Mouse (Mus musculus) spleen, adult 18-20 months (tissue): Measurements from ENCODE around the gene Dnajc11.

Experiments used
- DNase-seq, 2 experiments: peaks; one replicate each; pipeline ENCODE4 v3.0.0; 2022; ENCODE audit warnings: mixed read lengths in 2 of 2

The Dnajc11 gene

GRCm38 (mm10) chr4:151934215-151934572, 703 bp downstream of the Dnajc11 start:
- no peak for DNase-seq

- no peak for DNase-seq
Measured at GRCm38 (mm10) chr4:151937441-151937840, 4.0 kb downstream of the Dnajc11 start.

GRCm38 (mm10) chr4:151938089-151938488, 4.6 kb downstream of the Dnajc11 start:
- no peak for DNase-seq

- DNase-seq = no peak
Measured at GRCm38 (mm10) chr4:151946211-151946610, 12.7 kb downstream of the Dnajc11 start.

GRCm38 (mm10) chr4:151948497-151949471, 15.3 kb downstream of the Dnajc11 start:
- DNase-seq = no peak

GRCm38 (mm10) chr4:151953209-151953608, 19.7 kb downstream of the Dnajc11 start:
- no peak for DNase-seq

GRCm38 (mm10) chr4:151955791-151956190, 22.3 kb downstream of the Dnajc11 start:
- no peak for DNase-seq

- DNase-seq = no peak
Measured at GRCm38 (mm10) chr4:151957584-151958315, 24.3 kb downstream of the Dnajc11 start.

GRCm38 (mm10) chr4:151959849-151960512, 26.5 kb downstream of the Dnajc11 start:
- DNase-seq = no peak

GRCm38 (mm10) chr4:151960513-151960854, 27.0 kb downstream of the Dnajc11 start:
- no peak for DNase-seq

- peak; percentile 37 to 46 for DNase-seq
Measured at GRCm38 (mm10) chr4:151962817-151963216, 29.3 kb downstream of the Dnajc11 start.

GRCm38 (mm10) chr4:151968204-151968921, 34.9 kb downstream of the Dnajc11 start:
- DNase-seq = no peak

- no peak for DNase-seq
Measured at GRCm38 (mm10) chr4:151972221-151972967, 38.9 kb downstream of the Dnajc11 start.

GRCm38 (mm10) chr4:151975441-151975840, 42.0 kb downstream of the Dnajc11 start:
- peak in 1 of 2 experiments; percentile 45 for DNase-seq

GRCm38 (mm10) chr4:151977748-151978147, 44.3 kb downstream of the Dnajc11 start:
- peak; percentile 73 to 90 for DNase-seq

GRCm38 (mm10) chr4:151980699-151981098, 47.2 kb downstream of the Dnajc11 start:
- DNase-seq = no peak

GRCm38 (mm10) chr4:151981363-151981762, 47.9 kb downstream of the Dnajc11 start:
- peak; percentile 52 to 75 for DNase-seq

- DNase-seq = no peak
Measured at GRCm38 (mm10) chr4:151983043-151983442, 49.6 kb downstream of the Dnajc11 start.

- DNase-seq = no peak
Measured at GRCm38 (mm10) chr4:151983560-151983959, 50.1 kb downstream of the Dnajc11 start.

GRCm38 (mm10) chr4:151985886-151986285, 52.4 kb downstream of the Dnajc11 start:
- no peak for DNase-seq

GRCm38 (mm10) chr4:151986650-151987049, 53.2 kb downstream of the Dnajc11 start:
- DNase-seq = no peak

- DNase-seq = no peak
Measured at GRCm38 (mm10) chr4:151988014-151988341, 54.5 kb downstream of the Dnajc11 start.
